In genomic region chr3:38049290-38049689, GRCm38 (mm10) we compare ENCODE assay signal across 12 mouse cellular contexts.
DNase-seq lines count a peak whose midpoint lies in the region; ATAC-seq and TF ChIP-seq lines count a peak whose summit lies in the region.
"Had no signal": no experiment of that assay in that cellular context is flagged by ENCODE, and none has a peak within 500 bp of the region (broad histone marks: within the 10 kb centered on the region; RNA-seq: fewer than 3 reads in every experiment).

No protein-coding gene starts in this region.

- H3K27ac ChIP-seq in embryonic facial prominence, embryonic 14.5 days (replicated peaks; ENCODE audit: low read depth, low read length), result no peak overlapping the region
- no peak overlapping the region for H3K27ac ChIP-seq in embryonic facial prominence, embryonic 10.5 days (replicated peaks)
- peak overlapping the region; percentile 50; the same call in 1 of the 2 replicates for H3K27ac ChIP-seq in hindbrain, embryonic 10.5 days
- no peak overlapping the region for H3K27ac ChIP-seq in hindbrain, embryonic 13.5 days
- peak overlapping the region; percentile 3 for H3K27ac ChIP-seq in lung, embryonic 15.5 days
- H3K27ac ChIP-seq: limb, embryonic 13.5 days had no signal

- TF ChIP-seq POLR2A in lung, adult 2 months (IDR thresholded peaks at IDR 0.05; ENCODE audit: borderline replicate concordance, extremely low read depth, low read depth, low read length), result no peak
- no peak for TF ChIP-seq POLR2A in brain, embryonic 14.5 days (IDR thresholded peaks at IDR 0.05; ENCODE audit: borderline replicate concordance, extremely low read depth, insufficient read depth, insufficient read length, poor library complexity, severe bottlenecking)

- H3K9me3 ChIP-seq in embryonic facial prominence, embryonic 14.5 days (ENCODE audit: control insufficient read depth, low read length), result no peaks in the 10 kb centered on the region
- no peaks in the 10 kb centered on the region for H3K9me3 ChIP-seq in embryonic facial prominence, embryonic 10.5 days
- no peaks in the 10 kb centered on the region for H3K9me3 ChIP-seq in hindbrain, embryonic 10.5 days
- H3K9me3 ChIP-seq in hindbrain, embryonic 13.5 days, result no peaks in the 10 kb centered on the region
- H3K9me3 ChIP-seq in lung, embryonic 15.5 days, result no peaks in the 10 kb centered on the region
- H3K9me3 ChIP-seq: limb, embryonic 13.5 days had no signal

- H3K9ac ChIP-seq in embryonic facial prominence, embryonic 14.5 days (ENCODE audit: low read depth, low read length), result no peak overlapping the region
- no peak overlapping the region for H3K9ac ChIP-seq in hindbrain, embryonic 13.5 days
- no peak overlapping the region for H3K9ac ChIP-seq in lung, embryonic 15.5 days
- H3K9ac ChIP-seq: limb, embryonic 13.5 days had no signal

- H3K4me1 ChIP-seq in embryonic facial prominence, embryonic 14.5 days (ENCODE audit: control insufficient read depth, insufficient read depth, low read length), result peaks cover 5% of the 10 kb centered on the region; the same call in 1 of the 2 replicates
- peaks cover 19% of the 10 kb centered on the region for H3K4me1 ChIP-seq in embryonic facial prominence, embryonic 10.5 days
- H3K4me1 ChIP-seq in hindbrain, embryonic 10.5 days (replicated peaks), result peaks cover 12% of the 10 kb centered on the region
- peaks cover 11% of the 10 kb centered on the region for H3K4me1 ChIP-seq in hindbrain, embryonic 13.5 days (replicated peaks)
- H3K4me1 ChIP-seq in lung, embryonic 15.5 days, result peaks cover 32% of the 10 kb centered on the region
- no peaks in the 10 kb centered on the region for H3K4me1 ChIP-seq in lung, adult 2 months (ENCODE audit: control insufficient read depth, insufficient read depth, low read length)

- H3K4me2 ChIP-seq in embryonic facial prominence, embryonic 14.5 days (ENCODE audit: low read depth, low read length), result no peak overlapping the region
- H3K4me2 ChIP-seq in hindbrain, embryonic 13.5 days, result no peak overlapping the region
- no peak overlapping the region for H3K4me2 ChIP-seq in lung, embryonic 15.5 days
- H3K4me2 ChIP-seq: limb, embryonic 13.5 days had no signal

- no peaks in the 10 kb centered on the region for H3K27me3 ChIP-seq in embryonic facial prominence, embryonic 14.5 days (replicated peaks; ENCODE audit: control insufficient read depth, insufficient read depth, low read length)
- no peaks in the 10 kb centered on the region for H3K27me3 ChIP-seq in embryonic facial prominence, embryonic 10.5 days (replicated peaks; ENCODE audit: low read depth, poor library complexity, severe bottlenecking)
- H3K27me3 ChIP-seq in hindbrain, embryonic 10.5 days (ENCODE audit: insufficient read depth, poor library complexity, severe bottlenecking), result no peaks in the 10 kb centered on the region
- no peaks in the 10 kb centered on the region for H3K27me3 ChIP-seq in hindbrain, embryonic 13.5 days
- H3K27me3 ChIP-seq in lung, embryonic 15.5 days, result peaks cover 14% of the 10 kb centered on the region; the same call in 1 of the 2 replicates
- H3K27me3 ChIP-seq: limb, embryonic 13.5 days had no signal

- WGBS in embryonic facial prominence, embryonic 14.5 days, result 61% methylated on average over 2 of the region's 2 CpGs
- 83% methylated on average over 2 of the region's 2 CpGs for WGBS in embryonic facial prominence, embryonic 10.5 days
- 91% methylated on average over 2 of the region's 2 CpGs for WGBS in hindbrain, embryonic 10.5 days
- WGBS in hindbrain, embryonic 13.5 days, result 67% methylated on average over 2 of the region's 2 CpGs
- 36% methylated on average over 2 of the region's 2 CpGs for WGBS in lung, embryonic 15.5 days
- 71% methylated on average over 2 of the region's 2 CpGs for WGBS in lung, adult 2 months

- no peak overlapping the region for H3K4me3 ChIP-seq in embryonic facial prominence, embryonic 14.5 days (ENCODE audit: low read depth, low read length)
- H3K4me3 ChIP-seq in embryonic facial prominence, embryonic 10.5 days, result no peak overlapping the region
- H3K4me3 ChIP-seq in hindbrain, embryonic 10.5 days, result no peak overlapping the region
- no peak overlapping the region for H3K4me3 ChIP-seq in hindbrain, embryonic 13.5 days
- H3K4me3 ChIP-seq in lung, embryonic 15.5 days, result no peak overlapping the region
- no peak overlapping the region for H3K4me3 ChIP-seq in lung, adult 2 months (replicated peaks; ENCODE audit: extremely low read depth, low read depth, low read length)
- H3K4me3 ChIP-seq: limb, embryonic 13.5 days had no signal

- no peak for TF ChIP-seq CTCF in lung, adult 2 months (IDR thresholded peaks at IDR 0.05; ENCODE audit: insufficient read depth, low read length)
- no peak for TF ChIP-seq CTCF in brain, embryonic 14.5 days (IDR thresholded peaks at IDR 0.05; ENCODE audit: borderline replicate concordance, extremely low read depth, insufficient read depth, insufficient read length)

- no peaks in the 10 kb centered on the region for H3K36me3 ChIP-seq in embryonic facial prominence, embryonic 14.5 days (ENCODE audit: control insufficient read depth, insufficient read depth, low read length)
- H3K36me3 ChIP-seq in embryonic facial prominence, embryonic 10.5 days (replicated peaks), result no peaks in the 10 kb centered on the region
- no peaks in the 10 kb centered on the region for H3K36me3 ChIP-seq in hindbrain, embryonic 10.5 days
- H3K36me3 ChIP-seq in hindbrain, embryonic 13.5 days, result no peaks in the 10 kb centered on the region
- no peaks in the 10 kb centered on the region for H3K36me3 ChIP-seq in lung, embryonic 15.5 days
- H3K36me3 ChIP-seq: limb, embryonic 13.5 days had no signal

- peak; percentile 79 for DNase-seq in embryonic facial prominence, embryonic 14.5 days (ENCODE audit: low spot score)
- DNase-seq in embryonic facial prominence, embryonic 10.5 days (ENCODE audit: low spot score), result no peak
- DNase-seq in hindbrain, embryonic 10.5 days (ENCODE audit: low spot score), result no peak
- DNase-seq in lung, adult 2 months, result no peak
- DNase-seq in brain, embryonic 14.5 days (ENCODE audit: low read depth), result peak; percentile 57
- no peak for DNase-seq in thymus, adult 18-20 months
- DNase-seq: cerebellum, adult 2 months; layer of hippocampus, postnatal 36 days; spleen, adult 18-20 months had no signal

- ATAC-seq in embryonic facial prominence, embryonic 14.5 days (ENCODE audit: low read depth), result 0 out of 2 replicates have a peak, but pooled peaks have one; percentile 35
- no peak for ATAC-seq in hindbrain, embryonic 13.5 days (ENCODE audit: low FRiP score)
- peak; percentile 71; the same call in 1 of the 2 replicates for ATAC-seq in lung, embryonic 15.5 days (ENCODE audit: borderline replicate concordance, extremely low read depth, low FRiP score, low TSS enrichment)

Comparison
In these comparisons a context has a peak if more than half of its experiments do, and no peak if none do; other contexts are left out.
1. DNase-seq: peak in embryonic facial prominence, embryonic 14.5 days (single experiment) and brain, embryonic 14.5 days (single experiment); none in embryonic facial prominence, embryonic 10.5 days (single experiment), hindbrain, embryonic 10.5 days (single experiment), lung, adult 2 months (single experiment) and thymus, adult 18-20 months (0 of 2).
2. H3K27ac ChIP-seq: peak in hindbrain, embryonic 10.5 days (single experiment) and lung, embryonic 15.5 days (single experiment); none in embryonic facial prominence, embryonic 14.5 days (single experiment), embryonic facial prominence, embryonic 10.5 days (single experiment) and hindbrain, embryonic 13.5 days (single experiment).